Mouse (Mus musculus) CH12.LX (cell line): Measurements from ENCODE around the gene Tnfrsf14. TPM values are rescaled to one million over a fixed set of nuclear protein-coding genes. Genes with fewer than 3 reads are reported as not detected.
A peak's percentile ranks its signal among the peaks of the same experiment; 100 is the strongest.

Source experiments
- DNase-seq: peaks from one replicate; pipeline ENCODE4 v3.0.0-alpha.2; 2013; ENCODE audit errors: extremely low read depth
- H3K27ac ChIP-seq: 2 replicates; pipeline ENCODE4 v1.5.1; 2012; ENCODE audit warnings: low read depth, mild to moderate bottlenecking, control low read depth, moderate library complexity; ENCODE audit not compliant: insufficient read depth
- H3K27me3 ChIP-seq: replicated peaks from 2 replicates; pipeline ENCODE3; 2012; ENCODE audit warnings: inconsistent platforms
- H3K36me3 ChIP-seq, 2 experiments: replicated peaks in 1 of 2; 2 replicates each; pipeline versions ENCODE3 to v1.6.1; 2012; ENCODE audit warnings: inconsistent platforms in 1 of 2, low read length in 1 of 2, mild to moderate bottlenecking in 1 of 2, mixed read lengths in 1 of 2, moderate library complexity in 1 of 2; ENCODE audit not compliant: control insufficient read depth in 1 of 2, insufficient read depth in 1 of 2
- H3K4me1 ChIP-seq, 2 experiments: 2 replicates each; pipeline ENCODE4 v1.6.1; 2012; ENCODE audit warnings: inconsistent platforms in 1 of 2, moderate library complexity in 1 of 2; ENCODE audit not compliant: insufficient read depth in 2 of 2, control insufficient read depth in 1 of 2
- H3K4me2 ChIP-seq: 2 replicates; pipeline ENCODE4 v1.6.1; 2012; ENCODE audit warnings: low read depth, mild to moderate bottlenecking, control low read depth; ENCODE audit not compliant: poor library complexity, insufficient read depth, severe bottlenecking
- H3K4me3 ChIP-seq, 3 experiments: fragments of 150-350 bp in 1 of 3; sonication (generic) in 1 of 3; replicated peaks in 1 of 3; 2 replicates each; pipeline versions ENCODE3 to v1.5.1; 2011 to 2012; ENCODE audit warnings: low read depth in 2 of 3, low read length in 2 of 3, mild to moderate bottlenecking in 2 of 3, moderate library complexity in 2 of 3, control low read depth in 1 of 3, improper control_type of control experiment in 1 of 3, inconsistent platforms in 1 of 3, mixed read lengths in 1 of 3; ENCODE audit not compliant: poor library complexity in 1 of 3
- H3K79me2 ChIP-seq: replicated peaks from 2 replicates; pipeline ENCODE4 v1.6.1; 2012; ENCODE audit warnings: mild to moderate bottlenecking, moderate library complexity; ENCODE audit not compliant: control insufficient read depth, poor library complexity, insufficient read depth, severe bottlenecking; ENCODE audit errors: extremely low read depth
- H3K9ac ChIP-seq: 2 replicates; pipeline ENCODE4 v1.6.1; 2012; ENCODE audit warnings: low read depth, mild to moderate bottlenecking, control low read depth, moderate library complexity; ENCODE audit not compliant: insufficient read depth
- H3K9me3 ChIP-seq: replicated peaks from 2 replicates; pipeline ENCODE3; 2012; ENCODE audit warnings: low read length, inconsistent platforms, mixed read lengths
- BHLHE40 ChIP-seq: IDR thresholded peaks from 2 replicates; pipeline ENCODE4 v1.6.1; 2011; ENCODE audit warnings: mild to moderate bottlenecking, low read depth, low read length, improper control_type of control experiment
- CHD2 ChIP-seq: IDR thresholded peaks from 2 replicates; pipeline ENCODE4 v1.6.1; 2011; ENCODE audit warnings: low read length, improper control_type of control experiment
- EP300 ChIP-seq: IDR thresholded peaks from 2 replicates; pipeline ENCODE4 v1.6.1; 2011; ENCODE audit warnings: low read length, improper control_type of control experiment
- JUND ChIP-seq: conservative IDR thresholded peaks from 2 replicates; pipeline ENCODE4 v1.6.1; 2011; ENCODE audit warnings: low read depth, low read length, improper control_type of control experiment
- KAT2A ChIP-seq: IDR thresholded peaks from 2 replicates; pipeline ENCODE4 v1.6.1; 2012; ENCODE audit warnings: low read length, improper control_type of control experiment, inconsistent platforms; ENCODE audit not compliant: insufficient replicate concordance
- MAX ChIP-seq: IDR thresholded peaks from 2 replicates; pipeline ENCODE4 v1.6.1; 2011; ENCODE audit warnings: low read length, improper control_type of control experiment
- MEF2A ChIP-seq: IDR thresholded peaks from 2 replicates; pipeline ENCODE4 v1.6.1; 2014; ENCODE audit warnings: low read depth, mild to moderate bottlenecking, inconsistent platforms, low read length, improper control_type of control experiment, borderline replicate concordance
- MXI1 ChIP-seq: IDR thresholded peaks from 2 replicates; pipeline ENCODE4 v1.6.1; 2011; ENCODE audit warnings: mild to moderate bottlenecking, low read depth, low read length, improper control_type of control experiment
- NELFE ChIP-seq: IDR thresholded peaks from 2 replicates; pipeline ENCODE4 v1.6.1; 2011; ENCODE audit warnings: low read depth, low read length, improper control_type of control experiment
- NRF1 ChIP-seq: IDR thresholded peaks from 2 replicates; pipeline ENCODE4 v1.6.1; 2014; ENCODE audit warnings: low read depth, mild to moderate bottlenecking, inconsistent platforms, low read length, improper control_type of control experiment, moderate library complexity
- PAX5 ChIP-seq: IDR thresholded peaks from 2 replicates; pipeline ENCODE4 v1.6.1; 2012; ENCODE audit warnings: low read length, inconsistent platforms, mixed read lengths
- POLR2AphosphoS2 ChIP-seq: IDR thresholded peaks from 2 replicates; pipeline ENCODE4 v1.6.1; 2011; ENCODE audit warnings: low read depth, low read length, improper control_type of control experiment
- RAD21 ChIP-seq: IDR thresholded peaks from 2 replicates; pipeline ENCODE4 v1.6.1; 2011; ENCODE audit warnings: low read depth, mild to moderate bottlenecking, low read length, improper control_type of control experiment, moderate library complexity
- SIN3A ChIP-seq: IDR thresholded peaks from 2 replicates; pipeline ENCODE4 v1.6.1; 2012; ENCODE audit warnings: low read length, improper control_type of control experiment, inconsistent platforms
- SMC3 ChIP-seq: IDR thresholded peaks from 2 replicates; pipeline ENCODE4 v1.6.1; 2011; ENCODE audit warnings: low read depth, low read length, improper control_type of control experiment
- TCF12 ChIP-seq: IDR thresholded peaks from 2 replicates; pipeline ENCODE4 v1.6.1; 2014; ENCODE audit warnings: low read depth, mild to moderate bottlenecking, inconsistent platforms, low read length, improper control_type of control experiment
- UBTF ChIP-seq: IDR thresholded peaks from 2 replicates; pipeline ENCODE4 v1.6.1; 2012; ENCODE audit warnings: low read depth, mild to moderate bottlenecking, inconsistent platforms, low read length, improper control_type of control experiment, moderate library complexity
- USF2 ChIP-seq: conservative IDR thresholded peaks from 2 replicates; pipeline ENCODE4 v1.6.1; 2011; ENCODE audit warnings: low read depth, low read length, improper control_type of control experiment
- ZC3H11A ChIP-seq: IDR thresholded peaks from 2 replicates; pipeline ENCODE4 v1.6.1; 2012; ENCODE audit warnings: low read depth, mild to moderate bottlenecking, inconsistent platforms, low read length, improper control_type of control experiment
- ZKSCAN1 ChIP-seq: IDR thresholded peaks from 2 replicates; pipeline ENCODE4 v1.6.1; 2012; ENCODE audit warnings: low read depth, inconsistent platforms, low read length, improper control_type of control experiment, borderline replicate concordance
- ZMIZ1 ChIP-seq: IDR thresholded peaks from 2 replicates; pipeline ENCODE4 v1.6.1; 2012; ENCODE audit warnings: low read depth, mild to moderate bottlenecking, inconsistent platforms, low read length, improper control_type of control experiment
- ZNF384 ChIP-seq: IDR thresholded peaks from 2 replicates; pipeline ENCODE4 v1.6.1; 2012; ENCODE audit warnings: low read depth, low read length, improper control_type of control experiment, inconsistent platforms
- dilution Hi-C: fragments of 300-500 bp; cut with MboI; formaldehyde crosslinking; loops from 2 replicates; pipeline ENCODE4 v1.14.3; 2020; ENCODE audit warnings: low sequenced_read_pairs; ENCODE audit not compliant: extremely low pct_unique_long_range_greater_than_20kb, extremely low pct_ligation_motif_present
- in situ Hi-C: fragments of 300-500 bp; cut with MboI; formaldehyde crosslinking; loops from 3 replicates; pipeline ENCODE4 v1.14.3; 2019; ENCODE audit warnings: low sequenced_read_pairs, low pct_ligation_motif_present, low pct_unique_long_range_greater_than_20kb, mixed read lengths
- polyA plus RNA-seq: library from polyadenylated mRNA; unstranded; fragments of >175 nt; gene quantifications from 2 replicates; pipeline ENCODE4 v1.2.1, GENCODE M21; 2012; ENCODE audit warnings: low read depth; ENCODE audit not compliant: insufficient read length
- total RNA-seq, 2 experiments: library from RNA; depleted of rRNA; stranded (reverse); fragments of 300-350 nt in 1 of 2; fragments of >200 nt in 1 of 2; gene quantifications; 2 replicates each; pipeline ENCODE4 v1.2.3; 2012 to 2014

Tnfrsf14 gene
- total and polyA plus RNA-seq, 3 experiments, result 20.0 to 109 (median 25.9) TPM

DNA sequence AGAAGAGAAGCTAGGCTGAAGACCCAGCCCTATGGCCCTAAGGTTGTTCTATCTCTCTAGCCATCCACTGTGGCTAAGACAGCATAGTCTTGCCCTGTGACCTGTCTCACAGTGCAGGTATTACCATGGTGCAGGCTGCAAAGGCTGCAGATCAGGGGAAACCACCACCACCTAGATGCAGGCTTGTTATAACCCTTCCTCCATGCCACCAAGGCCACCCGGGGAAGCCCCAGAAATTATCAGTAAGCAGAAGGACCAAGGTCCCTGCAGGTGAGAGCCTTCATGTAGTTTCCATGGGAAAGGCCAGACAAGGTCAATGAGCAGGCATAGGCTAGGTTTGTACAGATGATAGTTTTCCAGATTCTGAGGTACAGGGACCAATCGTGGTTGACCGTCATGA lies 14.5 kb downstream of the Tnfrsf14 start (continued):
- TF ChIP-seq ZC3H11A (no peak), USF2 (no peak), ZMIZ1 (peak; percentile 51), SMC3 (peak; percentile 9), BHLHE40 (no peak), MXI1 (no peak), PAX5 (no peak), POLR2AphosphoS2 (peak; percentile 84; the same call in 1 of the 2 replicates)

DNA sequence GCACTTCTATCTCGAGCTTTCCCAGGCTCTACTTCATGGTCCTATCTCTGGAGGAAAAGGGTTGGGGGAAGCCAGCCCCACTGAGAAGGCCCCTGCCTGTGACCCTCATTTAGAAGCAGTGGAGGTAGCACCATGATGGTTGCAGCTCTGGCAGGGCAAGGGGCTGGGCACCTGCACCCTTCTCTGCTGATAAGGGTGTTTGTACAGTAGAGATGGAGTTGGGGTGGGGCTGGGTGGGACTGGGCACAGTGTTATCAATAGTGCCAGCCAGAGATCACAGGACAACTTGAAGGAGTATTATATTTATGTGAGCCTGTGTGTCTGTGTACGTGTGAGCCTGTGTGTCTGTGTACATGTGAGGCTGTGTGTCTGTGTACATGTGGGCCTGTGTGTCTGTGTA lies 16.7 kb downstream of the Tnfrsf14 start:
- no peak for DNase-seq
- in situ Hi-C loops (no loop called here), dilution Hi-C loops (no loop called here)
- TF ChIP-seq PAX5, result no peak
- Histone ChIP-seq H3K27ac (peak overlapping the region; percentile 74), H3K79me2 (no peaks in the 10 kb centered on the region), H3K9ac (no peak overlapping the region), H3K9me3 (no peaks in the 10 kb centered on the region), H3K4me2 (no peak overlapping the region), H3K4me3 (peak overlapping the region in 1 of 3 experiments; percentile 28), H3K27me3 (no peaks in the 10 kb centered on the region), H3K4me1 (peaks cover 57 to 83% of the 10 kb centered on the region in 2 experiments), H3K36me3 (peaks cover 6 to 15% of the 10 kb centered on the region in 2 experiments)

DNA sequence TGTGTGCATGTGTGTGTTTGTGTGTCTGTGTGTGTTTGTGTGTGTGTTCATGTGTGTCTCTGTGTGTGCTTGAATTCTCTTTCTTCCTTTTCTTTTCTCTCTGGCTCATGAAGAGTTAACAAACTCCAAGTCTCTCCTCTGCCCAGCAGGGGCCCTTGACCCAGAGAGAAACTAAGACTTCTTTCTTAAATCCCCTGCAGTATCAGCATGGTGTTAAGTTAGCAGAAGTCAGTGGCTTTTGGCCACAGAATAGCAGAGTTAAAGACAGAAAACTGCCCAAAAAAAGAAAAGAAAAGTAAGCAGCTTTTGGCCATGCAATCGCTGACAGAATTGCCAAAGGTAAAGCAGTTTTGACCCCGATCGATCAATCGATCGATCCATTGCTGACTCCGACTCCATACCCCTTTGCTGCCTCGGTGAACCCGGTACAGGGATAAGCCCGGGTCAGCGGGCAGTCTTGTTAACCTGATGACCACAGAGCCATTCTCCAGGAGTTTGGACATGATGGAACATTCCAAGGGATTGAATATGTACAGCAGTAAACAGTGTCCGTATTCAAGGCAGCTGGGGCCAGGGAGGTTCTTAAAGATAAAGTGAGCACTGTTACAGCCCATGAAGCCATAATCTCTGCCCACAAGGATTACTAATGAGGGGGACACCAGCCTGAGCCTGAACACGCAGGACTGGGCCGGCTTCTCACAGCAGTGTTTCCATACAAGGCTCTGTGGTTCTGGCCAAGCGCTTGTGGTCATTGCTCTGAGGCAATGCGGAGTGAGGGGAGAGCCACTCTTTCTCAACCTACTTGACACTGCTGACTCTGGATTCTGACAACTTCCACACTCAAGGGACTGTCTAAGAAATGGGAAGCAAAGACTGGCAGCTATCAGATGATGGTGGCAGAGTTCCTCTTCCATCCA lies 17.5 kb downstream of the Tnfrsf14 start:
- Histone ChIP-seq H3K79me2 (0 out of 2 replicates have a peak, but pooled peaks cover under 1% of the 10 kb centered on the region), H3K4me1 (peaks cover 51 to 75% of the 10 kb centered on the region in 2 experiments), H3K36me3 (peaks cover 0 to 7% of the 10 kb centered on the region in 2 experiments), H3K4me3 (peak overlapping the region in 1 of 3 experiments; percentile 37), H3K9me3 (no peaks in the 10 kb centered on the region), H3K9ac (no peak overlapping the region), H3K4me2 (peak overlapping the region; percentile 23), H3K27ac (peak overlapping the region; percentile 65), H3K27me3 (no peaks in the 10 kb centered on the region)
- no peak for DNase-seq
- dilution Hi-C loops (no loop called here), in situ Hi-C loops (no loop called here)
- TF ChIP-seq CHD2 (no peak), POLR2AphosphoS2 (no peak), KAT2A (no peak), UBTF (no peak), JUND (no peak), MEF2A (peak; percentile 44; the same call in 1 of the 2 replicates), NRF1 (no peak), NELFE (no peak), TCF12 (no peak), MAX (no peak), SMC3 (no peak), ZKSCAN1 (no peak), SIN3A (no peak), MXI1 (no peak), ZNF384 (no peak), EP300 (0 out of 2 replicates have a peak, but pooled peaks have one; percentile 11), RAD21 (no peak)
